Mouse (Mus musculus) spleen, adult 2 months (tissue): ENCODE data around the gene Man2a1.

Source experiments
- CTCF ChIP-seq: fragments of 200-500 bp; IDR thresholded peaks from 2 replicates; pipeline ENCODE4 v1.5.1; 2011; ENCODE audit warnings: mild to moderate bottlenecking, inconsistent platforms; ENCODE audit not compliant: insufficient read depth, insufficient read length, insufficient replicate concordance; ENCODE audit errors: extremely low read depth
- POLR2A ChIP-seq: fragments of 200-500 bp; IDR thresholded peaks from 2 replicates; pipeline ENCODE4 v1.6.1; 2011; ENCODE audit warnings: low read depth, low read length, inconsistent platforms

- no peak for TF ChIP-seq POLR2A
- no peak for TF ChIP-seq CTCF
These were observed 28.9 kb downstream of the Man2a1 start for GRCm38 (mm10) chr17:64629486-64629885.
